Mouse (Mus musculus): ENCODE measurements at regions not wholly inside any gene's neighbourhood (a gene's known extent, or its start where the extent isn't known, plus 50 kb on each side); places are given as distances from the start of the nearest gene placed in this dataset.

DNA sequence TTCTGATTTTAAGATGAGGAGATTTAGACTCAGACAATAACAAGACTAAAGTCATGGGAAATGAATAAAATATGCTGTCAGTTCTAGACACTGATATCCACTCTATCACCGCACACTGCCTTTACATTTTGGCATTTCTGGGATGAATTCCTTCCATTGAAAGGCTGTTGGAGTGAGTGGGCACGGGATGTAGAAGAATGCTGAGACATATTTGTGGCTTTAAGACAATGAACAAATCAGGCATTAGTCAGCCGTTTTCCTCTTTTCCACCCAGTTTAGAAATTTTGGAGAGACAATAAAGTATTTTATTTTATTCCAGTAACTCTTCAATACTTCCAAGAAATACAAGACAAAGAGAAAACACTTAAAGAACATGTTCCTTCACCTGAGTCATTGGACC lies 61.2 kb upstream of the Slit2 start:
- DNase-seq (ENCODE audit: low read depth), result peak; percentile 43

DNA sequence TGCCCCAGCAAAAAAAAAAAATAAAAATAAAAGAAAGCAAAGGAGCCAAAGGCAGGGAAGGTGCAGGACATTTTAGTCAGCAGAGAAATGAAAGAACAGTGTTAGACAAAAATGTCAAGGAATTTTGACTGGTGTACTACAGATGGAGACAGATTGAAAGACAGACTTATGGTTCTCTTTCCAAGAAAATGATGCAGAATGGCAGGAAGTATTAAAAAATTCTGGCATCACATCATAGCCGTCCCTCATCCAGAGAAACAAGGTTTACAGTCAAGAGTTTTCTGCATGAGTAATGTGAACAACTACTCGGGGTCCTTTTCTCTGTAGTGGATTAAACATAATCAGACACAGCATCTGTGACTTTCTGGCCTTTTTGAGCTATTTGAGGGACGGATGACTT lies 52.7 kb upstream of the Slit2 start:
- DNase-seq (ENCODE audit: low read depth), result peak; percentile 44

Data from NIH3T3 (cell line).